Mouse (Mus musculus) MEL (cell line): ENCODE measurements around the gene Ttyh2. TPM values are rescaled to one million over a fixed set of nuclear protein-coding genes. Genes with fewer than 3 reads are reported as not detected.

Source experiments
- DNase-seq: peaks from one replicate; pipeline ENCODE4 v3.0.0; 2011; ENCODE audit warnings: low read depth, low spot score
- H3K27ac ChIP-seq: 2 replicates; pipeline ENCODE4 v1.5.1; 2012; ENCODE audit warnings: low read depth, mild to moderate bottlenecking, control low read depth, low read length, moderate library complexity; ENCODE audit not compliant: control insufficient read depth
- H3K27me3 ChIP-seq, 2 experiments: fragments of 150-350 bp in 1 of 2; sonication (generic) in 1 of 2; 2 replicates each; pipeline ENCODE4 v1.6.1; 2012; ENCODE audit warnings: low read length in 2 of 2, mild to moderate bottlenecking in 2 of 2, improper control_type of control experiment in 1 of 2, moderate library complexity in 1 of 2; ENCODE audit not compliant: insufficient read depth in 2 of 2, control insufficient read depth in 1 of 2
- H3K36me3 ChIP-seq, 2 experiments: 2 replicates each; pipeline ENCODE4 v1.6.1; 2012 to 2014; ENCODE audit warnings: low read length in 2 of 2, improper control_type of control experiment in 1 of 2, inconsistent platforms in 1 of 2, mild to moderate bottlenecking in 1 of 2; ENCODE audit not compliant: insufficient read depth in 2 of 2, control insufficient read depth in 1 of 2
- H3K4me1 ChIP-seq, 2 experiments: fragments of 150-350 bp in 1 of 2; sonication (generic) in 1 of 2; 2 replicates each; pipeline ENCODE4 v1.6.1; 2012; ENCODE audit warnings: low read length in 2 of 2, improper control_type of control experiment in 1 of 2, mild to moderate bottlenecking in 1 of 2; ENCODE audit not compliant: insufficient read depth in 2 of 2, control insufficient read depth in 1 of 2
- H3K4me3 ChIP-seq, 2 experiments: fragments of 150-350 bp in 1 of 2; sonication (generic) in 1 of 2; 2 replicates each; pipeline ENCODE4 v1.5.1; 2012; ENCODE audit warnings: low read depth in 2 of 2, low read length in 2 of 2, mild to moderate bottlenecking in 2 of 2, moderate library complexity in 2 of 2, control low read depth in 1 of 2, improper control_type of control experiment in 1 of 2; ENCODE audit not compliant: control insufficient read depth in 1 of 2, insufficient read depth in 1 of 2
- H3K79me2 ChIP-seq: 2 replicates; pipeline ENCODE4 v1.6.1; 2012; ENCODE audit warnings: mild to moderate bottlenecking, low read length, moderate library complexity; ENCODE audit not compliant: control insufficient read depth, poor library complexity, insufficient read depth
- H3K9ac ChIP-seq: 2 replicates; pipeline ENCODE4 v1.6.1; 2012; ENCODE audit warnings: low read depth, mild to moderate bottlenecking, control low read depth, low read length, moderate library complexity; ENCODE audit not compliant: control insufficient read depth, poor library complexity, severe bottlenecking
- H3K9me3 ChIP-seq: fragments of 150-350 bp; sonication (generic); replicated peaks from 2 replicates; pipeline ENCODE4 v1.6.1; 2012; ENCODE audit warnings: mild to moderate bottlenecking, low read length, improper control_type of control experiment, moderate library complexity; ENCODE audit not compliant: insufficient read depth
- CTCF ChIP-seq, 3 experiments: IDR thresholded peaks in 2 of 3; conservative IDR thresholded peaks in 1 of 3; 2 replicates each; pipeline ENCODE4 v1.5.1; 2011 to 2012; ENCODE audit warnings: low read length in 3 of 3, low read depth in 2 of 3, mild to moderate bottlenecking in 2 of 3, improper control_type of control experiment in 1 of 3, inconsistent platforms in 1 of 3, mixed read lengths in 1 of 3, moderate library complexity in 1 of 3; ENCODE audit not compliant: control insufficient read depth in 1 of 3, insufficient read depth in 1 of 3, poor library complexity in 1 of 3, severe bottlenecking in 1 of 3
- EP300 ChIP-seq, 2 experiments: IDR thresholded peaks; 2 replicates each; pipeline ENCODE4 v1.6.1; 2011; ENCODE audit warnings: improper control_type of control experiment in 2 of 2, low read length in 2 of 2, low read depth in 1 of 2, mild to moderate bottlenecking in 1 of 2
- MAX ChIP-seq: IDR thresholded peaks from 2 replicates; pipeline ENCODE4 v1.6.1; 2011; ENCODE audit warnings: low read length, improper control_type of control experiment
- MYB ChIP-seq: IDR thresholded peaks from 2 replicates; pipeline ENCODE4 v1.6.1; 2011; ENCODE audit warnings: mild to moderate bottlenecking, low read depth, low read length, improper control_type of control experiment
- NRF1 ChIP-seq: IDR thresholded peaks from 2 replicates; pipeline ENCODE4 v1.6.1; 2014; ENCODE audit warnings: low read depth, mild to moderate bottlenecking, inconsistent platforms, low read length, improper control_type of control experiment, moderate library complexity; ENCODE audit not compliant: poor library complexity, insufficient read depth, severe bottlenecking
- POLR2AphosphoS2 ChIP-seq: IDR thresholded peaks from 2 replicates; pipeline ENCODE4 v1.6.1; 2011; ENCODE audit warnings: low read length, improper control_type of control experiment
- RAD21 ChIP-seq: IDR thresholded peaks from 2 replicates; pipeline ENCODE4 v1.6.1; 2011; ENCODE audit warnings: mild to moderate bottlenecking, low read depth, low read length, improper control_type of control experiment
- USF2 ChIP-seq, 2 experiments: IDR thresholded peaks; 2 replicates each; pipeline ENCODE4 v1.6.1; 2011 to 2012; ENCODE audit warnings: improper control_type of control experiment in 2 of 2, low read length in 2 of 2, borderline replicate concordance in 1 of 2, inconsistent platforms in 1 of 2, low read depth in 1 of 2, mild to moderate bottlenecking in 1 of 2; ENCODE audit not compliant: insufficient read depth in 1 of 2
- polyA plus RNA-seq, 2 experiments: library from polyadenylated mRNA; stranded (reverse) in 1 of 2; unstranded in 1 of 2; fragments of >175 nt in 1 of 2; fragments of >200 nt in 1 of 2; gene quantifications; 2 replicates each; pipeline versions ENCODE4 v1.2.1 to v1.2.4; 2012; ENCODE audit warnings: low replicate concordance in 2 of 2, low read depth in 1 of 2; ENCODE audit not compliant: insufficient read length in 2 of 2, insufficient read depth in 1 of 2, missing spikeins in 1 of 2
- total RNA-seq: library from RNA; depleted of rRNA; stranded (reverse); fragments of 300-350 nt; gene quantifications from 2 replicates; pipeline ENCODE4 v1.2.3, GENCODE M21; 2012

Ttyh2 gene
- total and polyA plus RNA-seq, 3 experiments: 7.2 to 9.7 TPM; not detected in 1

GRCm38 (mm10) chr11:114626071-114626690, 49.0 kb upstream of the Ttyh2 start:
- Histone ChIP-seq H3K4me3 (no peak overlapping the region), H3K9ac (no peak overlapping the region), H3K4me1 (no peaks in the 10 kb centered on the region), H3K79me2 (no peaks in the 10 kb centered on the region), H3K36me3 (no peaks in the 10 kb centered on the region), H3K27me3 (no peaks in the 10 kb centered on the region; a peak in 1 of 4 replicates), H3K27ac (no peak overlapping the region), H3K9me3 (no peaks in the 10 kb centered on the region)
- DNase-seq: no peak
- TF ChIP-seq NRF1: no peak
- TF ChIP-seq, all 39 proteins: peak for 0

DNA sequence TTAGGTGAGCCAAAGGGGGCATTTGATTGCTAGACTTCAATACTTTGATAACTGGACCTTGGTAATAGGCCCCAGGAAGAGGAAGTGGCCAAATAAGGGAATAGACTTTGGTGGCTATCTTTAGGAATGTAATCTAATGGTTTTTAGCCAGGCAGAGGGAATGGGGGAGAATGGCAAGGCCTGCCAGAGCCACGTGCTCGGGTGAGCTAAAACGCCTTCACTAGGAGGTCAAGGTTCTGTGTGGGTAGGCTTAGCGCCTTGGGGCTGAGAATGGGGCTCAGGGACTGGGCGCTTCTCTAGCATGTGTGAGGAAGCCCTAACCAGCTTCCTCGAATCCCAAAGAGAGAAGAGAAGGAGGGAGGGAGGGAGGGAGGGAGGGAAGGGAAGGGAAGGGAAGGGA, 48.2 kb upstream of the Ttyh2 start:
- Histone ChIP-seq H3K4me3 (no peak overlapping the region), H3K9me3 (no peaks in the 10 kb centered on the region), H3K9ac (no peak overlapping the region), H3K27me3 (no peaks in the 10 kb centered on the region), H3K36me3 (no peaks in the 10 kb centered on the region), H3K4me1 (no peaks in the 10 kb centered on the region), H3K79me2 (no peaks in the 10 kb centered on the region), H3K27ac (no peak overlapping the region)
- TF ChIP-seq USF2 (IDR thresholded peaks at IDR 0.05; ENCODE audit: borderline replicate concordance in 1 of 2, insufficient read depth in 1 of 2, low read depth in 1 of 2, low read length in 2 of 2) (no peak), EP300 (IDR thresholded peaks at IDR 0.05; ENCODE audit: low read depth in 1 of 2, low read length in 2 of 2) (no peak), MYB (no peak)
- no peak for DNase-seq

- DNase-seq: peak; percentile 21
- no peaks in the 10 kb centered on the region for H3K9me3 ChIP-seq
These were observed 47.2 kb upstream of the Ttyh2 start for GRCm38 (mm10) chr11:114628032-114628431.

DNA sequence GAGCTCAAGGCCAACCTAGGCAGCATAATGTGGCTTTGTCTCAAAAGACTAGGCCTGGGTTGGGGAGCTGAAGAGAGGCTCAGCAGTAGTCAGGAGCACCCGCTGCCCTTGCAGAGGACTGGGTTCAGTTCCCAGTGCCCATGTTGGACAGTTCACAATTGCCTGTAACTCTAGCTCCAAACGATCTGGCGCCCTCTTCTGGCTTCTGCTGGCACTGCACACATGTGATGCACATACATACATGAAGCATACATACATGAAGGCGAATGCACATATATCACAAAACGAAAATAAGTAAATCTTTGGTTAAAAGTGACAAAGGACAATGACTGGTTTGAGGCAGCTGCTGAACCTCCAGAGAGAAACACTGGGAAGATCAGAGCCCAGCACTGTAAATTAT, 45.2 kb upstream of the Ttyh2 start:
- TF ChIP-seq POLR2AphosphoS2 (no peak), CTCF (IDR thresholded peaks at IDR 0.05 in 2 of 3, conservative IDR thresholded peaks at IDR 0.05 in 1 of 3; ENCODE audit: control insufficient read depth in 1 of 3, insufficient read depth in 1 of 3, low read depth in 2 of 3, low read length in 3 of 3, poor library complexity in 1 of 3, severe bottlenecking in 1 of 3) (peak; percentile 15 to 37 (median 17); a peak in 3 of 6 replicates)
- TF ChIP-seq, all 39 proteins: peak for 1
- H3K27me3 ChIP-seq: no peaks in the 10 kb centered on the region

More at GRCm38 (mm10) chr11:114628032-114628431, 47.2 kb upstream of the Ttyh2 start:
- no peaks in the 10 kb centered on the region for H3K36me3 ChIP-seq
- H3K9ac ChIP-seq: no peak overlapping the region
- H3K27me3 ChIP-seq: no peaks in the 10 kb centered on the region
- no peak overlapping the region for H3K27ac ChIP-seq
- H3K4me3 ChIP-seq: no peak overlapping the region
- no peaks in the 10 kb centered on the region for H3K4me1 ChIP-seq
- TF ChIP-seq MAX (no peak), RAD21 (peak; percentile 4; the same call in 1 of the 2 replicates), CTCF (IDR thresholded peaks at IDR 0.05 in 2 of 3, conservative IDR thresholded peaks at IDR 0.05 in 1 of 3; ENCODE audit: control insufficient read depth in 1 of 3, insufficient read depth in 1 of 3, low read depth in 2 of 3, low read length in 3 of 3, poor library complexity in 1 of 3, severe bottlenecking in 1 of 3) (peak; percentile 27 to 40 (median 33))
- H3K79me2 ChIP-seq: no peaks in the 10 kb centered on the region

More for the DNA sequence above, 45.2 kb upstream of the Ttyh2 start:
- no peak overlapping the region for H3K4me3 ChIP-seq
- H3K27ac ChIP-seq: no peak overlapping the region
- H3K79me2 ChIP-seq: no peaks in the 10 kb centered on the region
- H3K36me3 ChIP-seq: no peaks in the 10 kb centered on the region
- DNase-seq: no peak
- H3K9me3 ChIP-seq: no peaks in the 10 kb centered on the region
- H3K9ac ChIP-seq: no peak overlapping the region
- no peaks in the 10 kb centered on the region for H3K4me1 ChIP-seq
